Mouse (Mus musculus) spleen, adult 2 months (tissue): ENCODE data around the gene Kcnn3.

ENCODE experiments used
- CTCF ChIP-seq: fragments of 200-500 bp; IDR thresholded peaks from 2 replicates; pipeline ENCODE4 v1.5.1; 2011; ENCODE audit warnings: mild to moderate bottlenecking, inconsistent platforms; ENCODE audit not compliant: insufficient read depth, insufficient read length, insufficient replicate concordance; ENCODE audit errors: extremely low read depth
- POLR2A ChIP-seq: fragments of 200-500 bp; IDR thresholded peaks from 2 replicates; pipeline ENCODE4 v1.6.1; 2011; ENCODE audit warnings: low read depth, low read length, inconsistent platforms

GRCm38 (mm10) chr3:89658457-89658856 lies 138.5 kb downstream of the Kcnn3 start:
- TF ChIP-seq CTCF (no peak), POLR2A (no peak)
